Mouse (Mus musculus) testis, adult 2 months (tissue): ENCODE results near the gene Yju2.

Experiments used
- CTCF ChIP-seq: fragments of 200-500 bp; IDR thresholded peaks from 2 replicates; pipeline ENCODE4 v1.5.1; 2012; ENCODE audit warnings: low read depth, mild to moderate bottlenecking, inconsistent platforms, low read length, moderate library complexity; ENCODE audit not compliant: control insufficient read depth, insufficient read depth, insufficient replicate concordance
- POLR2A ChIP-seq: fragments of 200-500 bp; IDR thresholded peaks from 2 replicates; pipeline ENCODE4 v1.6.1; 2012; ENCODE audit warnings: low read depth, mild to moderate bottlenecking, inconsistent platforms, low read length, moderate library complexity; ENCODE audit not compliant: control insufficient read depth

GRCm38 (mm10) chr17:56016382-56016781, 57.5 kb downstream of the Yju2 start:
- TF ChIP-seq CTCF (no peak), POLR2A (no peak)
